11 mouse cellular contexts compared by ENCODE assay signal in genomic region chr10:43718768-43719167, GRCm38 (mm10).
DNase-seq lines count a peak whose midpoint lies in the region; ATAC-seq lines count a peak whose summit lies in the region.
"Had no signal": no experiment of that assay in that cellular context is flagged by ENCODE, and none has a peak within 500 bp of the region (broad histone marks: within the 10 kb centered on the region; RNA-seq: fewer than 3 reads in every experiment).

No protein-coding gene starts in this region.

- peak overlapping the region; percentile 24; the same call in 1 of the 2 replicates for H3K9ac ChIP-seq in midbrain, embryonic 11.5 days (ENCODE audit: low read length)
- H3K9ac ChIP-seq in midbrain, embryonic 13.5 days (replicated peaks) = no peak overlapping the region
- H3K9ac ChIP-seq in lung, embryonic 15.5 days = no peak overlapping the region
- H3K9ac ChIP-seq: embryonic facial prominence, embryonic 12.5 days had no signal

- intact Hi-C loops in heart, postnatal 10 days (cut with DNase I) = no loop called here

- H3K9me3 ChIP-seq in heart, embryonic 10.5 days = no peaks in the 10 kb centered on the region
- no peaks in the 10 kb centered on the region for H3K9me3 ChIP-seq in midbrain, embryonic 11.5 days (ENCODE audit: control insufficient read depth, low read length)
- no peaks in the 10 kb centered on the region for H3K9me3 ChIP-seq in midbrain, embryonic 13.5 days
- no peaks in the 10 kb centered on the region for H3K9me3 ChIP-seq in lung, embryonic 15.5 days
- H3K9me3 ChIP-seq: embryonic facial prominence, embryonic 12.5 days had no signal

- peak; percentile 81 for DNase-seq in heart, embryonic 10.5 days (ENCODE audit: low spot score)
- no peak for DNase-seq in heart, postnatal 10 days
- no peak for DNase-seq in midbrain, embryonic 11.5 days (ENCODE audit: low spot score, missing footprints)
- peak; percentile 20 to 23 for DNase-seq in urinary bladder, postnatal 36 days (ENCODE audit: low spot score in 2 of 2)
- DNase-seq in cerebellum, adult 11-12 months = no peak
- DNase-seq in spleen, postnatal 4 days (ENCODE audit: low spot score in 2 of 2) = no peak
- DNase-seq: right cerebral cortex, postnatal 4 days had no signal

- H3K36me3 ChIP-seq in heart, embryonic 10.5 days = no peaks in the 10 kb centered on the region
- no peaks in the 10 kb centered on the region for H3K36me3 ChIP-seq in midbrain, embryonic 11.5 days (ENCODE audit: control insufficient read depth, insufficient read depth, low read length)
- no peaks in the 10 kb centered on the region for H3K36me3 ChIP-seq in midbrain, embryonic 13.5 days
- H3K36me3 ChIP-seq in lung, embryonic 15.5 days = no peaks in the 10 kb centered on the region
- H3K36me3 ChIP-seq: embryonic facial prominence, embryonic 12.5 days had no signal

- H3K27me3 ChIP-seq in heart, embryonic 10.5 days (ENCODE audit: insufficient read depth, poor library complexity, severe bottlenecking) = no peaks in the 10 kb centered on the region
- no peaks in the 10 kb centered on the region for H3K27me3 ChIP-seq in midbrain, embryonic 11.5 days (ENCODE audit: control insufficient read depth, insufficient read depth, low read length)
- no peaks in the 10 kb centered on the region for H3K27me3 ChIP-seq in midbrain, embryonic 13.5 days
- no peaks in the 10 kb centered on the region for H3K27me3 ChIP-seq in lung, embryonic 15.5 days
- H3K27me3 ChIP-seq: embryonic facial prominence, embryonic 12.5 days; Patski had no signal

- peaks cover 28% of the 10 kb centered on the region for H3K4me1 ChIP-seq in heart, embryonic 10.5 days
- peaks cover 15% of the 10 kb centered on the region for H3K4me1 ChIP-seq in midbrain, embryonic 11.5 days (ENCODE audit: control insufficient read depth, insufficient read depth, low read length)
- peaks cover 20% of the 10 kb centered on the region for H3K4me1 ChIP-seq in midbrain, embryonic 13.5 days (replicated peaks)
- peaks cover 26% of the 10 kb centered on the region for H3K4me1 ChIP-seq in lung, embryonic 15.5 days

- peak overlapping the region; percentile 72 for H3K27ac ChIP-seq in heart, embryonic 10.5 days
- H3K27ac ChIP-seq in midbrain, embryonic 11.5 days (ENCODE audit: low read depth, low read length) = no peak overlapping the region
- H3K27ac ChIP-seq in midbrain, embryonic 13.5 days = no peak overlapping the region
- peak overlapping the region; percentile 53 for H3K27ac ChIP-seq in lung, embryonic 15.5 days
- H3K27ac ChIP-seq: embryonic facial prominence, embryonic 12.5 days had no signal

- H3K4me2 ChIP-seq in midbrain, embryonic 11.5 days = no peak overlapping the region
- no peak overlapping the region for H3K4me2 ChIP-seq in midbrain, embryonic 13.5 days (replicated peaks)
- peak overlapping the region; percentile 6; the same call in 1 of the 2 replicates for H3K4me2 ChIP-seq in lung, embryonic 15.5 days
- H3K4me2 ChIP-seq: embryonic facial prominence, embryonic 12.5 days had no signal

- no peak for ATAC-seq in midbrain, embryonic 11.5 days (ENCODE audit: low FRiP score)
- ATAC-seq in midbrain, embryonic 13.5 days = no peak
- peak; percentile 55; the same call in 1 of the 2 replicates for ATAC-seq in lung, embryonic 15.5 days (ENCODE audit: borderline replicate concordance, extremely low read depth, low FRiP score, low TSS enrichment)
- ATAC-seq: Patski had no signal

- WGBS in heart, embryonic 10.5 days = 24% methylated on average over 13 of the region's 13 CpGs
- WGBS in midbrain, embryonic 11.5 days = 58% methylated on average over 13 of the region's 13 CpGs
- 64% methylated on average over 13 of the region's 13 CpGs for WGBS in midbrain, embryonic 13.5 days
- WGBS in lung, embryonic 15.5 days = 46% methylated on average over 13 of the region's 13 CpGs

- H3K4me3 ChIP-seq in heart, embryonic 10.5 days = 0 out of 2 replicates have a peak overlapping the region, but pooled peaks have one; percentile 6
- H3K4me3 ChIP-seq in midbrain, embryonic 11.5 days (ENCODE audit: low read depth, low read length) = no peak overlapping the region
- H3K4me3 ChIP-seq in midbrain, embryonic 13.5 days (replicated peaks) = no peak overlapping the region
- no peak overlapping the region for H3K4me3 ChIP-seq in lung, embryonic 15.5 days
- H3K4me3 ChIP-seq: embryonic facial prominence, embryonic 12.5 days had no signal

Comparison
In these comparisons a context has a peak if more than half of its experiments do, and no peak if none do; other contexts are left out.
1. DNase-seq: peak in heart, embryonic 10.5 days (single experiment) and urinary bladder, postnatal 36 days (2 of 2); none in heart, postnatal 10 days (0 of 2), midbrain, embryonic 11.5 days (single experiment), cerebellum, adult 11-12 months (single experiment) and spleen, postnatal 4 days (0 of 2).
2. H3K27ac ChIP-seq: peak in heart, embryonic 10.5 days (single experiment) and lung, embryonic 15.5 days (single experiment); none in midbrain, embryonic 11.5 days (single experiment) and midbrain, embryonic 13.5 days (single experiment).